Mouse (Mus musculus) adrenal gland, postnatal 14 days (tissue): ENCODE data around the gene Hist1h4f. TPM values are rescaled to one million over a fixed set of nuclear protein-coding genes. Genes with fewer than 3 reads are reported as not detected.
"Not testable (repeated sequence)": the region's sequence is repeated elsewhere in the genome, so short reads cannot be mapped to it uniquely, and the experiment has no call there.

Source experiments
- DNase-seq: peaks from one replicate; pipeline ENCODE4 v3.0.0; 2021; ENCODE audit warnings: mixed read lengths
- total RNA-seq: library from RNA; stranded (reverse); gene quantifications from 2 replicates; pipeline ENCODE4 v1.2.3, GENCODE M21; 2021

Hist1h4f gene
- total RNA-seq, 1 experiment from 2014 or later, result 382 TPM

DNA sequence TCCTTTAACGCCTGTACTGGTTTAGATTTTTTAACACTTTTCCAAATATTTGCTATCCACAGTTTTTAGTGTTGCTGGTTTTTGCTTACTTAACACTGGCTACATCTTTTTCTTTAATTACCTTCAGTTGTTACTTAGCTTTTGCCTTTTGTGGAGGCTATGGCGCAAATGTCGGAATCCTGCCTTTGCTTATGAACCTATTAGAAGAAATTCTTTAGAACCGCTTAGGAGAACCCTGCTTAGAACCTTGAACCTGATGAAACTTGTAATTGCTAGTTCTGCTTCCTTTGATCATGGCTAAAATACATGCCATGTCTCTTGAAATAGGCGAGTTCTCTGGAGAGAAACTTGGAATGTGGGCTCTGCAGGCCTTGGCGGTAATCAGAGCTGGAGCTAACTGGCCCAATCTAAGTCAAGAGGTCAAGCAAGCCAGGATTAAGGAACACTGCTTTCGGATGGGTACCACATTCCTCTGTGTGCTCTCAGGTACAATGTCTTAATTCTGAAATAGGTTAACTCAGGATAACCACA, 25.0 kb upstream of the Hist1h4f start:
- no peak for DNase-seq

DNA sequence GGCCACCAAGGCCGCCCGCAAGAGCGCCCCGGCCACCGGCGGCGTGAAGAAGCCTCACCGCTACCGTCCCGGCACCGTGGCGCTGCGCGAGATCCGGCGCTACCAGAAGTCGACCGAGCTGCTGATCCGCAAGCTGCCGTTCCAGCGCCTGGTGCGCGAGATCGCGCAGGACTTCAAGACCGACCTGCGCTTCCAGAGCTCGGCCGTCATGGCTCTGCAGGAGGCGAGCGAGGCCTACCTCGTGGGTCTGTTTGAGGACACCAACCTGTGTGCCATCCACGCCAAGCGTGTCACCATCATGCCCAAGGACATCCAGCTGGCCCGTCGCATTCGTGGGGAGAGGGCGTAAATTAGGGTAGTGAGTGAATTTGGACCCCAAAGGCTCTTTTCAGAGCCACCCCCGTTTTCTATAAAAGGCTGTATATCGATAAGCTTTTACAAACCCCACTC, 24.4 kb upstream of the Hist1h4f start:
- not testable (repeated sequence) for DNase-seq

DNA sequence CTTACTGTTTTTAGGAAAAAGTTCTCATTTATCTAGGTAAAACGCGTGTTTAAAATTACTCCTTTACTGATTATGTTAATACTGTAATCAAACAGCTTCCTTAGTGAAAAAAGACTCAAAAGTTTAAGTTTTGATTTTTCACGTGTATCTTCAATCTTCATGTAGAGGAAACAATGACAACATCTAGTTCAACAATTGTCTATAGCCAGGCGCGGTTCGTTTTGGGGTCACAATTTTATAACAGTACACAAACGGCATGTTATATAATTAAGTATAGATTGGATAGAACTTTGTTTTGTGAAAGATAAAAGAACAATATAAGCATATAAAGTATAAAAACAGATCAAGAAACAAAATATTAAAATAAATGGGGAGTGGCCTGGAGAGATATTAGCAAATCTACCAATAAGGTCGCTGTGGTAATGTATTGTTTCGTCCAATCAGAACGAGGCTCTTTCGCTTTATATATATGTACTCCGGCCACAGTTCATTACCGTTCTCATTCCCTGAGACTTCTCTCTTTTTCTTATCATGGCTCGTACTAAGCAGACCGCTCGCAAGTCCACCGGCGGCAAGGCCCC, 23.9 kb upstream of the Hist1h4f start, which contains the start of gene Hist1h3d:
Gene Hist1h3d (plus strand): TSS at position 493 of the 581 bp plus-strand sequence.
- DNase-seq, result peak; percentile 53

DNA sequence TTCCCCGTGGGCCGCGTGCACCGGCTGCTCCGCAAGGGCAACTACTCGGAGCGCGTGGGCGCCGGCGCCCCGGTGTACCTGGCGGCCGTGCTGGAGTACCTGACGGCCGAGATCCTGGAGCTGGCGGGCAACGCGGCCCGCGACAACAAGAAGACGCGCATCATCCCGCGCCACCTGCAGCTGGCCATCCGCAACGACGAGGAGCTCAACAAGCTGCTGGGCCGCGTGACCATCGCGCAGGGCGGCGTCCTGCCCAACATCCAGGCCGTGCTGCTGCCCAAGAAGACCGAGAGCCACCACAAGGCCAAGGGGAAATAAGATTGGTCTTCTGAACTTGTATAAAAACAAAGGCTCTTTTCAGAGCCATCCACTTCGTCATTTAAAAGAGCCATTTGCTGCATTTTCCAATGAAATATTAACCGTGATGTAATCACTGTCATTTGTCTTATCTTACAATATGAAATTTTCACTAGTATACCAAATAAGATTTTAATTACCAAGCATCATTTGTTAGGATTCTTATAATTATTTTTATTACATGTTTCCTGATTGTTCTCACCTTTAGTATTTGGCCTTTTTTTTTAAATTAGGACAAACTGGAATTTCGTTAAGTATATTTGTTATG, 23.2 kb upstream of the Hist1h4f start:
- DNase-seq, result not testable (repeated sequence)

DNA sequence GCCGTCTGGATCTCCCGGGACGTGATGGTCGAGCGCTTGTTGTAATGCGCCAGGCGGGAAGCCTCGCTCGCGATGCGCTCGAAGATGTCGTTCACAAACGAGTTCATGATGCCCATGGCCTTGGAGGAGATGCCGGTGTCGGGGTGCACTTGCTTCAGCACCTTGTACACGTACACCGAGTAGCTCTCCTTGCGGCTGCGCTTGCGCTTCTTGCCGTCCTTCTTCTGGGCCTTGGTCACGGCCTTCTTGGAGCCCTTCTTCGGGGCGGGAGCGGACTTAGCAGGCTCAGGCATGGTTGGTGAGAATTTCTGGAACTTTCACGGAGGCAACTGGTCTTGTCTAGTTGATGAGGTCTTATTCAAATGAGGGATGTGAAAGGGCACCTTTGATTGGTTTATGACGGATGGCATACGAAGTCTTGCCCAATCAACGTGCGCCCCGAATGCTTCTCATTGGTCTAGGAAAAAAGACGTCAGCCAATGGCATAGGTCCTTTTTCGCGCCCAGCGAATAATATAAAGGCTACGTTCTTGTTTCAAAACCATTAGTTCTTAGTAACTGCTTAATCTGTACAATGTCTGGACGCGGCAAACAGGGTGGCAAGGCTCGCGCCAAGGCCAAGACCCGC, 22.6 kb upstream of the Hist1h4f start, which contains the start of the genes Hist1h2bf and Hist1h2ad:
Gene Hist1h2bf (minus strand): TSS at position 299 of the 627 bp plus-strand sequence.
Gene Hist1h2ad (plus strand): TSS at position 484 of the 627 bp plus-strand sequence.
- DNase-seq, result peak; percentile 92

DNA sequence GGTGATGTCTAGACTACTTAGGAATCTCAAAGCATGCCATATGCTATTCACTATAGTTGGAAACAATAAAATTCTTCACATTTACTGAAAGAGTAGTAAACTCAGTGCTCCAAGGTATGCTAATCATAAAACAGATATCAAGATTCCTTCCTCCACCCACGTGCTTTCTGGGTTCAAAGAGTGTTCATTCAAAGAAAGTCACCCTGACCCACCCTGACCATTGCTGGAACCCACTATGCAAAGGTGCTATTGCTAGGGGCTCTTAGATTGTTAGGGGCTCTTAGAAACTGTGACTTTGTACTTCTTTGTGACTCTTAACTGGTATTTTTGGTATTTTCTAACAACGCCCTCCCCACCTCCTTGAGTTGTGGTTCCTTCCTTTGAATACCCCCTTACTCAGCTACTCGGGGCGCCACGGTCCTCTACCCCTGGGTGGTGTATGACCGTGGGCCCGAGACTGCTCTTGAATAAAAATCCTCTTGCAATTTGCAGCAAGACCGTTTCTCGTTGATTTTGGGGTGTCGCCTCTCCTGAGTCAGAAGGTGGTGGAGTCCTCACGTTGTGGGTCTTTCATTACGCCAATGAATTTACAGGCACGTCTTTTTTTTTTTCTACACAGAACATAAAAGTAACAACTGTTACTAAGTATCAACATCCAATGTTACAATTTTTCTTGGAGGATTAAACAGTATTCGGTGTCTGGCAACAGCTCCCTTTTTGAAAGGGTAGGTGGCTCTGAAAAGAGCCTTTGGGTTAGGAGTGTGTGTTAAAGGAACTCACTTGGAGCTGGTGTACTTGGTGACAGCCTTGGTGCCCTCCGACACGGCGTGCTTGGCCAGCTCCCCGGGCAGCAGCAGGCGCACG, 21.8 kb upstream of the Hist1h4f start:
- not testable (repeated sequence) for DNase-seq

DNA sequence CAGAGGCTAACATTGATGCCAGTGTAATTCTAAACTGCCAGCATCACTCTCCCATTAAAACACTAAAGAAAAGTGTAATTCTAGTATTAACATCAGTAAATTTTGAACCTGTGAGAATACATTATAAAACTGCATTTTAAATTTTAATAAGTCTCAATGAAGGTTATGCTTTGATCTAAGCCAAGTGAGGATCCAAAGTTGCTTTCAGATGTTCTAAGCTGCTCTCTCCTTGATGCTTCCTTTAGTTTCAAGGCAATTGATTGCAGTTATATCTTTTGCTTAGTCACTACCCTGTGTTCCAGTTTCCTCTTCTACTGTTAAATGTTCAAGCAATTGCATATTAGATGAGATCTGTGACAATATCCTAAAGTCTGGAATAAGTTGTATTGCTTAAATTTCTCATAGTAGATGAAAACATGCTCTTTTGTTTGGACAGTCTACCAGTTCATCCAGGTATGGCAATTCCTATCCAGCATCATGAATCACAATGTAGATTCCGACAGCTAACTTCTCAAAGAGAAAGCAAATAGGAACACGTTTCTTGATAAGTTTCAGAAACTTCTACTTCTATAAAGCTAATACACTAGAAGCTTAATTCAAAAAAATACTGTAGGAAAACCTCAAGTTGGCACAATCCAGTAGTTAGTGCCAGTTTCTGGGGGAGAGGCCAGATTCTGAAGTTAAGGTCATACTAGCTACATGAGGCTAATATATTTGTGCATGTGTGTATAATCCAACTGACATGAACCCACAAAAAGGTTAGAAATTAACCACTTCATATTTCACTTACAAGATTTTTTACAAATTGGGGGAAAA, 21.0 kb upstream of the Hist1h4f start:
- DNase-seq, result no peak

DNA sequence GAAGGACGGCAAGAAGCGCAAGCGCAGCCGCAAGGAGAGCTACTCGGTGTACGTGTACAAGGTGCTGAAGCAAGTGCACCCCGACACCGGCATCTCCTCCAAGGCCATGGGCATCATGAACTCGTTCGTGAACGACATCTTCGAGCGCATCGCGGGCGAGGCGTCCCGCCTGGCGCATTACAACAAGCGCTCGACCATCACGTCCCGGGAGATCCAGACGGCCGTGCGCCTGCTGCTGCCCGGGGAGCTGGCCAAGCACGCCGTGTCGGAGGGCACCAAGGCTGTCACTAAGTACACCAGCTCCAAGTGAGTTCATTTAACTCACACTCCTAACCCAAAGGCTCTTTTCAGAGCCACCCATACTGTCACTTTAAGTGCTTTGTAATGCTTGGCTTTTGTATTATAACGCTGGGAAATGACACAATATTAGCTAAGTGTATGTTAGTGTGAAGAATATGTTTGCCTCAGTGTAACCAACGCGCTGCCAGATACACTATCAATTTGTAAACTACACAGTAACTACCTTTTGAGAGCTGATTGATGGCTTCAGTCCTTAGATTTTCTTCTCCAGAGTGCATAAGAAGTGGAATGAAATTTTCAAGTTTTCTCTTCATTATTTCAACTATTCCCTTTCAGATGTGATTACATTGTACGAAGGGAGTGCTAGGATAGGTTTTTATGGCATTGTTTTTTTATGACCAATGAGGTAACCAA, 20.2 kb upstream of the Hist1h4f start:
- not testable (repeated sequence) for DNase-seq

DNA sequence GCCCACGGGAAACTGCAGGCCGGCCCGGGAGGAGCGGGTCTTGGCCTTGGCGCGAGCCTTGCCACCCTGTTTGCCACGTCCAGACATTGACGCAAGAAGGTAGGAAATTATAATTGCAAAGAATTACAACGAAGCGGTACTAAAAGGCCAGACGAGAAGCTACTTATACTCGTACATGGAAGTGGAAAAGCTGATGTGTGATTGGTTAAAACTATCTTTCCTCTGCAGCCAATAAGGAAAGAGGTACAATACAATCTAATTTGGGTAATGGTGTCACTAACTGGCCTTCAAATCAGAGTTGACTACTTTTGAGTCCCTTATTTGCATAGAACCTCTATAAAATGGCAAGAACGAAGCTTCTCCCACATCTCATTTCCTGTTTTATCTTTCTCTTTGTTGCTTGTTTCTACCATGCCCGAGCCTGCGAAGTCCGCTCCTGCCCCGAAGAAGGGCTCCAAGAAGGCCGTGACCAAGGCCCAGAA, 19.6 kb upstream of the Hist1h4f start, which contains the start of the genes Hist1h2ae and Hist1h2bg:
Gene Hist1h2ae (minus strand): TSS at position 199 of the 482 bp plus-strand sequence.
Gene Hist1h2bg (plus strand): TSS at position 375 of the 482 bp plus-strand sequence.
- DNase-seq, result peak; percentile 71

DNA sequence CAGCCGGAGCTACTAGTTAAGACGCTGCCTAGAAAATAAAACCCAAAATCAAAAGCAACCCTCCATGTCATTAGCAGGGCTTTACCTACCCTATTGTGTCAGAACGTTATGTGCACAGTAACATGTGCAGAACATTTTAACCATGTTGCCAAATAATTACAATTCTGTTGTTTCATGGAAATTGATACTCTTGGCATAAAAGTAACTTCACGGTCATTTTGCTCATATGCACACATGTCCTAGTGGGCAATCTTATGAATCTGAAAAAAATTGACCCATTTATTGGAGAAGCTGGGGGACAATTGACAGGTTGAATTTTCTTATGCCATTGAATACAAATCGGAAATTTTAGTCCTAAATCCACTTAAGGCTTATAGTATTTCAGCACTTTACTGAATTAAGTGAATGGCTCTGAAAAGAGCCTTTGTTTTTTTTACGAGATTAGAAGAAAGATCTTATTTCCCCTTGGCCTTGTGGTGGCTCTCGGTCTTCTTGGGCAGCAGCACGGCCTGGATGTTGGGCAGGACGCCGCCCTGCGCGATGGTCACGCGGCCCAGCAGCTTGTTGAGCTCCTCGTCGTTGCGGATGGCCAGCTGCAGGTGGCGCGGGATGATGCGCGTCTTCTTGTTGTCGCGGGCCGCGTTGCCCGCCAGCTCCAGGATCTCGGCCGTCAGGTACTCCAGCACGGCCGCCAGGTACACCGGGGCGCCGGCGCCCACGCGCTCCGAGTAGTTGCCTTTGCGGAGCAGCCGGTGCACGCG, 19.0 kb upstream of the Hist1h4f start:
- DNase-seq, result not testable (repeated sequence)

DNA sequence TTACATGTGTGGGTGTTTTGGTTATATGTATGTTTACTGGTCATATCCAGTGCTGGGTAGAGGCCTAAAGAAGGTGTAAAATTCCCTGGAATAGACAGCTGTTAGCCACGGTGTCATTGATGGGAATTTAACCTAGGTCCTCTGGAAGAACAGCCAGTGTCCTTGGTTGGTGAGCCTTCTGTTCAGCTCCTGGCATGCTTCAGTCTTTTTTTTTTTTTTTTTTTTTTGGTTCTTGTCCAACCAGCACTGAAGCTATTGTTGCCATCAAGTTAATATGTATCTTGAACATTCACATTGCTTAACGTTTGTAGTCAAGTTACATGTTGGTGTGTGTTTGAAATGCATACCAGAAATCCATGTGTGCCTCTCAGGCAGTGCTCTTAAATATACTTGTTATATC, 13.0 kb upstream of the Hist1h4f start:
- no peak for DNase-seq

DNA sequence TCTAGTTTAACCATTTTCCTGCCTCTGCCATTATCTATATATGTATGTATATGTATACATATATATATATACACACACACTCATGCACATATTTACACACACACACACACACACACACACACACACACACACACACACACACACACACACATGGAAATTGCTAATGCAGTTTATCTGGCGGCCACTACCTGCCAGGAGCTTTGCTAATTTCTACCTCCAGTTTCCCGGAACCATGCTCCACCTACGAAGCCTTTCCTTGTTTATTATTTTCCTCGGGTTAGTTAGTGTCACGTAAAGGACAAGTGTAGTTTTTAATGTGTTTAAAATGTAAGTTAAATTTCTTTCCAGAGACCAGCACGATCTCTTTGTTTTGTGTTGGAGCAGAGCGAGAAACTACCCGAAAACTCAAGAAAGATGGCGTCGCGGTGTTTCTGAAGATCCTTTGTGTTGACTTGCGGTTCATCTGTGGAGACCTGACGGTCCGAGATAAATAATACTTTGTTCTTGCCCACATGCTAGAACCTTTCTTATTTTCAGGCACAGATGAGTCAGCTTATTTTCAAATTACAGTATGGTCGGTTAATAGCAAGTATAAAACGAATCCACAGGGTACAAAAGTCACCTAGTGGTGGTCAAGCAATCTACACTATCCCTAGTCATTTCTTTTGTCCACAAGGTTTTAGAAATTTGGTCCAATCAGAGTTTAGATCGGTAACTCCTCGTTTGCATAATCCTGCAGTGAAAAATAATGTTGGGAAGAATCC, 11.4 kb upstream of the Hist1h4f start:
- peak; percentile 56 for DNase-seq

DNA sequence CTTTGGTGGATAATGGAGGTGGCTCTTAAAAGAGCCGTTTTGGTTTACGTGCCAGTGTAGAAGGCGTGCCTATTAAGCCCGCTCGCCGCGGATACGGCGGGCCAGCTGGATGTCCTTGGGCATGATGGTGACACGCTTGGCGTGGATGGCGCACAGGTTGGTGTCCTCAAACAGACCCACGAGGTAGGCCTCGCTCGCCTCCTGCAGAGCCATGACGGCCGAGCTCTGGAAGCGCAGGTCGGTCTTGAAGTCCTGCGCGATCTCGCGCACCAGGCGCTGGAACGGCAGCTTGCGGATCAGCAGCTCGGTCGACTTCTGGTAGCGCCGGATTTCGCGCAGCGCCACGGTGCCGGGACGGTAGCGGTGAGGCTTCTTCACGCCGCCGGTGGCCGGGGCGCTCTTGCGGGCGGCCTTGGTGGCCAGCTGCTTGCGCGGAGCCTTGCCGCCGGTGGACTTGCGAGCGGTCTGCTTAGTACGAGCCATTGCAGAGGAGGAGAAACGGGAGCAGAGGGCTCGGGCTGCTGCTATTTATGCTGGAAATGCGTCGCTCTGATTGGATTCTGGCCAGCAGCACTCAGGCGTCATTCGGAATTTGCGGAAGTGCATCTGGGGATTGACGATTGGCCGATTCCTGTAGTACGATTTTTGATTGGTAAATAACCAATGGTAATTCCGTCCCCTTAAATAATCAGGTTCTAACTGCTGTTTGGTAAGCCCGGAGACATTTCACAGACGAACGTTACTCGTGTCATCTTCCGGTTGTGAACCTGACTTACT, 10.6 kb upstream of the Hist1h4f start, which contains the start of gene Hist1h3e:
Gene Hist1h3e (minus strand): TSS at position 487 of the 777 bp plus-strand sequence.
- peak; percentile 96 for DNase-seq

DNA sequence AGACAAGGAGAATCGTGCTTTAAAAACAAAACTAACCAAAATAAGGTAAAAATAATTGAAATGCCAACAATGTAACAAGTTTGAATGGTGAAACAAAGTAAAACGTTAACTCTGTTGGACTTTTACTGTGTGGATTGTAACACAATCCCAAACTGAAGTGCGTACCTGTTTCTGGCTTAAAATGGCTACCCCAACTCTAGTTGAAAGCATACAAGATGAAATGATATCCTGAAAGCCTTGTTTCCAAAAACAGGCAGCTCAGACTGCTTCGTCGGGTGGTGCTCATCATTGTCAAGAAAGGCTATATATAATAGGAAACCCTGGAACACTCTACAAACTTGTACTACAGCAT, 10.1 kb upstream of the Hist1h4f start:
- not testable (repeated sequence) for DNase-seq

DNA sequence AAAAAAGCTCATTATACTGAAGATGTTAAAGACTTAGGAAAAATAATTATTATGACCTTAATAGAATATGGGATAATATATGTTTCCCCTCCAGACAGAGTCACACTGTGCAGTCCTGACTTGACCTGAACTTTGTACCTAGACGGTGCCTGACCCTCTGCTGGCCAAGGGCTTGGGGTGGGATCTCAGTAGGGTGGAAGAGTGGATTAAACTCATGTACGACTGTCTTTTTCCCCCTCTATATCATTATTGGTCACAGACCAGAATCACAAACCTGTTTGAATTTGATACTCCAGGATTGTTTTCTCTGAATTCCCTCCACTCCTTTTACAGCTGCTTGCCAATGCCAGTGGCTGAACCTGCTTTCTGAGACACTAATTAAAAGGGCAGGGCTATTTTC, 9.3 kb upstream of the Hist1h4f start:
- not testable (repeated sequence) for DNase-seq

DNA sequence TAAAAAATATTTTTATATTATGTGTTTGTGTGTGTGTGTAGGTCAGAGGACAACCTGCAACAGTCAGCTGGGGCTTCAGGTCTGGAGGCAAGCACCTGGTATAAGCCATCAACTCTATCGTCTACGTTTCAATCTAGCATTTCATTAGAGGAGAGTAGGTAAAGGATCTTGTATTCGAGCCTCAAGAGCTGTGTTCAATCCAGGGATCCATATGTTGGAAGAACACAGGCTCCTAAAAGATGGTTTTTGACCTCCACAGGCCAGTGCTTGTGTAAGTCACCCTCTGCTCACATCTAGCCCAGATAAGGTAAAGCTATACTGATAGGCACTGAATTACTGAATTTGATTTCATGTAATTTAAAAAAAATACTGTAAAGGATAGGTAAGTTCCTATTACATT, 5.5 kb upstream of the Hist1h4f start:
- DNase-seq, result no peak

DNA sequence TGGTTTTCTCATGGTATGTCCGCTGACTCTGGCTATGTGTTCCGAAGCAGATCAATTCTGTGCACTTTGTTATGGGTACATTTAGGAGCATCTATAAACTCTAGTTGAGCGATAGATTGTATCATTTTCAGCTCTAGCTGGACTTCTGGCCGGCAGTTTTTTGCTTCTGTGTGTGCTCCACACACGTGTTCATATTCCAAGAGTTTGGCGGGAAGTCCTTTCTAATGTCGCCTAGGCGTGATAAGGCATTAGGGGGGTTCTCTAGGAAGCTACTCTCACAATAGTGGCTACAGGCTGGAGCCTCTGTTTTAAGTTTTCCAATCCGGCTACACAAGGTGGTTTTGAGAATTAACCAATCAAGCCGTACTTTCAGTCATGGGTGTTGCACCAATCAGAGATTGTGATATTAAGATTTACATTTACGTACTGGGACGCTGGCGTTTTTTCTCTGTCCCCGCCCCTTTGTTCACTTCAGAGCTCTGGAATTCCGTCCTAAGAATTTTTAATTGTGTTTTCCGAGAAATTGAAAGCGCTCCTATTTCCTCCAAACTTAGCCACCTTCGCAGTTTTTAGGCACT, 4.5 kb upstream of the Hist1h4f start:
- DNase-seq, result peak; percentile 72
